Mouse (Mus musculus) E14TG2a.4 (cell line): ENCODE results near the gene Gdpd4.

ENCODE experiments used
- CTCF ChIP-seq: conservative IDR thresholded peaks from 2 replicates; pipeline ENCODE4 v1.5.1; 2014; ENCODE audit warnings: low read length
- NANOG ChIP-seq: IDR thresholded peaks from 2 replicates; pipeline ENCODE4 v1.6.1; 2014; ENCODE audit warnings: borderline replicate concordance, low read length, mixed read lengths
- POU5F1 ChIP-seq: IDR thresholded peaks from 2 replicates; pipeline ENCODE4 v1.6.1; 2014; ENCODE audit warnings: low read length, borderline replicate concordance

GRCm38 (mm10) chr7:97873317-97873716 is 46.4 kb upstream of the Gdpd4 start:
- TF ChIP-seq CTCF (no peak), POU5F1 (no peak), NANOG (no peak)
